Mouse (Mus musculus): ENCODE measurements around the gene Gm21987. TPM values are rescaled to one million over a fixed set of nuclear protein-coding genes. Genes with fewer than 3 reads are reported as not detected.

Gene Gm21987
- 0.53 TPM in 1 of 2 replicates, not detected in the other for polyA plus RNA-seq (2015; fragmentation: Nextera tagmentation; extraction: Ambion mirVana)

DNA sequence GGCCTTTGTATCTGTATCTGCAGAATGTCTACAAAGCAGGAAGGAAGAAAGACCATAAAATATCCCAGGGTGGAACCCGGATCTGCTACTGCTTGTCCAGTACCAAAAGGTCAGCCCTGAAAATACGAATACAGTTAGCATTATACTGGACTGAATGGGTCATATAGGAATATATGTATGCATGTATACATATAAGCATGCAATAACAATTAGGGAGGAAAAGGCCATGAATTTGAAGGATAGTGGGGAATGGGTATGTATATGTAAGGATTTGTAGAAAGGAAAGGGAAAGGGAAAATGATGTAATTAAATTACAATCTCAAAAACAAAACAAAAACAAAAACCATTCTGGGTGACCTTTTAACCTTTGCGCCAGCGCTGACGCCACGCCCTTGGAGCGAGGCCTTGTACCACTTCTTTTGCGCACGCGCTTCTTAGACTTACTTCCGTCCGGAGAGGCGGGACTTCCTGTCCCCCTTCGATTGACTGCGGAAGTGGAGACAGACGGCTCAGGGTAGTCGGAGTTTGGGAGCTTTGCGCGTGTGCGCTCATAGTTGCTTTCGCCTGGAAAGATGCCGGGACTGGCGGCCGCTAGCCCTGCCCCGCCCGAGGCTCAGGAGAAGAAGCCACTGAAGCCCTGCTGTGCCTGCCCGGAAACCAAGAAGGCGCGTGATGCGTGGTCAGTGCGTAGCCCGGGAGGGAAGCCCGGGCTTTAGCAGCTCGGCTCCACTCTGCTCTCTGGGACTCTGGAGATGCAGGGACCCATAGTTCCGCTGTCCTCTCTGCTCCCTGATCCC is at the start of gene Gm21987, which contains the start of gene Cox17:
Gene Gm21987, plus strand, starts transcription at position 512 of the 797 bp plus-strand sequence.
Gene Cox17, plus strand, starts transcription at position 463 of the 797 bp plus-strand sequence.
- Histone ChIP-seq H3K27me3 (replicated peaks) (no peaks in the 10 kb centered on the region), H3K36me3 (no peaks in the 10 kb centered on the region), H3K4me2 (replicated peaks) (peak within 1 kb of the TSS; percentile 62), H3K4me1 (replicated peaks) (peaks cover 11% of the 10 kb centered on the region), H3K9ac (peak within 1 kb of the TSS; percentile 91), H3K9me3 (no peaks in the 10 kb centered on the region), H3K27ac (peak within 1 kb of the TSS; percentile 89), H3K4me3 (replicated peaks) (peak within 1 kb of the TSS; percentile 84)
- ATAC-seq, result peak; percentile 96
- WGBS, result 3% methylated on average over 35 of the region's 35 CpGs

DNA sequence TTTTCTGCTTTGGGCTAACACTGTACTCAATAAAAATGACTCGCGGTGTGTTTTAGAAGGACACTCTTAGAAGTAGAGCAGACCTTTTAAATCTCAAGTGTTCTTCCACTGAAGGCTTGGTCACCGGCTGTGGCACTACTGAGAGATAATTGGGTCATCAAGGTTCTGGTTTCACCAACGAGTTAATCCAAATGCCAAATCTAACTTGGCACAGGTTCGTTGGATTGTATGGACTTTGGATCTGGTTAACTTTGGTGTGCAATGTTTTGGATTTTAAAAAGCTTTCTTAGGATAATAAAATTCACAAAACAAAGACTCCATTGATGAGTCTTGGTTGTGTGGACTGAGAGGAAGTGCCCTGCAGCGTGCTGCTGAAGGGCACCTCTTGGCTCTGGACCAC is 48.4 kb upstream of the Gm21987 start:
- H3K4me3 ChIP-seq (replicated peaks), result no peak overlapping the region
- ATAC-seq, result no peak

GRCm38 (mm10) chr16:38302367-38302766 is 44.5 kb upstream of the Gm21987 start:
- Histone ChIP-seq H3K4me2 (replicated peaks) (no peak overlapping the region), H3K9me3 (no peaks in the 10 kb centered on the region), H3K27me3 (replicated peaks) (no peaks in the 10 kb centered on the region), H3K9ac (no peak overlapping the region), H3K4me1 (replicated peaks) (0 out of 2 replicates have a peak, but pooled peaks cover 3% of the 10 kb centered on the region), H3K27ac (no peak overlapping the region), H3K4me3 (replicated peaks) (no peak overlapping the region), H3K36me3 (no peaks in the 10 kb centered on the region)
- WGBS, result 87% methylated on average over 13 of the region's 13 CpGs
- no peak for ATAC-seq

More for the DNA sequence above, 48.4 kb upstream of the Gm21987 start:
- H3K27me3 ChIP-seq (replicated peaks), result no peaks in the 10 kb centered on the region
- H3K9me3 ChIP-seq, result no peaks in the 10 kb centered on the region
- no peak overlapping the region for H3K27ac ChIP-seq
- H3K36me3 ChIP-seq, result no peaks in the 10 kb centered on the region
- H3K4me2 ChIP-seq (replicated peaks), result no peak overlapping the region
- WGBS, result 70% methylated on average over 6 of the region's 6 CpGs
- H3K9ac ChIP-seq, result no peak overlapping the region
- 0 out of 2 replicates have a peak, but pooled peaks cover 4% of the 10 kb centered on the region for H3K4me1 ChIP-seq (replicated peaks)

GRCm38 (mm10) chr16:38304460-38305194 is 42.2 kb upstream of the Gm21987 start:
- ATAC-seq, result no peak
- Histone ChIP-seq H3K36me3 (no peaks in the 10 kb centered on the region), H3K9ac (no peak overlapping the region), H3K27me3 (replicated peaks) (no peaks in the 10 kb centered on the region), H3K4me1 (replicated peaks) (0 out of 2 replicates have a peak, but pooled peaks cover 3% of the 10 kb centered on the region), H3K4me2 (replicated peaks) (no peak overlapping the region), H3K4me3 (replicated peaks) (no peak overlapping the region), H3K27ac (no peak overlapping the region), H3K9me3 (no peaks in the 10 kb centered on the region)
- 64% methylated on average over 17 of the region's 17 CpGs for WGBS

GRCm38 (mm10) chr16:38306571-38307220 is 40.1 kb upstream of the Gm21987 start:
- Histone ChIP-seq H3K36me3 (no peaks in the 10 kb centered on the region), H3K4me2 (replicated peaks) (no peak overlapping the region), H3K27ac (no peak overlapping the region), H3K9ac (no peak overlapping the region), H3K27me3 (replicated peaks) (no peaks in the 10 kb centered on the region), H3K4me3 (replicated peaks) (no peak overlapping the region), H3K4me1 (replicated peaks) (0 out of 2 replicates have a peak, but pooled peaks cover 3% of the 10 kb centered on the region), H3K9me3 (no peaks in the 10 kb centered on the region)
- 46% methylated on average over 18 of the region's 18 CpGs for WGBS
- ATAC-seq, result no peak

GRCm38 (mm10) chr16:38307221-38307605 is 39.6 kb upstream of the Gm21987 start:
- Histone ChIP-seq H3K4me1 (replicated peaks) (0 out of 2 replicates have a peak, but pooled peaks cover 3% of the 10 kb centered on the region), H3K27ac (no peak overlapping the region), H3K9me3 (no peaks in the 10 kb centered on the region), H3K9ac (no peak overlapping the region), H3K4me2 (replicated peaks) (no peak overlapping the region), H3K36me3 (no peaks in the 10 kb centered on the region), H3K4me3 (replicated peaks) (no peak overlapping the region), H3K27me3 (replicated peaks) (no peaks in the 10 kb centered on the region)
- no peak for ATAC-seq
- 45% methylated on average over 5 of the region's 5 CpGs for WGBS

DNA sequence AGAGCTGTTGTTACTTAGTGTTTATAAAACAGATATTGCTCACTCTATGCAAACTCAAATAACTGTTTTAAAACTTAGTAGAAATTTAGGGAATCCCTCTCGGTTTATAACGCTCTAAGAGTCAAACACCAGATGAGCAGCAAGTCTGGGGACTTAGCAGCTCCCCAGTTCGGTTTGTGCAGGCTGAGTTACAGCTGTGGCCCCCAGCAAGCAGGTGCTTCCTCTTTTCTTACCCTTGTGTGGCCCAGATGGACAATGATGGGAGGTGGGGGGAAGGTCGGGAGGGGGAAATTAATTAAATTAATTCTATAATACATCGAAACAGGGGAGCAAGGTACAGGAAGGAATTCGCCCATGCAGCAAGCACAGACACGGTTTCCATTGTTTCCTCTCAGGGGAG is 39.2 kb upstream of the Gm21987 start:
- 63% methylated on average over 7 of the region's 7 CpGs for WGBS
- no peaks in the 10 kb centered on the region for H3K27me3 ChIP-seq (replicated peaks)
- ATAC-seq, result no peak

GRCm38 (mm10) chr16:38308195-38308594 is 38.6 kb upstream of the Gm21987 start:
- Histone ChIP-seq H3K27ac (no peak overlapping the region), H3K27me3 (replicated peaks) (no peaks in the 10 kb centered on the region), H3K36me3 (no peaks in the 10 kb centered on the region), H3K9me3 (no peaks in the 10 kb centered on the region), H3K4me3 (replicated peaks) (no peak overlapping the region), H3K4me1 (replicated peaks) (0 out of 2 replicates have a peak, but pooled peaks cover 3% of the 10 kb centered on the region), H3K9ac (no peak overlapping the region), H3K4me2 (replicated peaks) (no peak overlapping the region)
- ATAC-seq, result no peak
- 81% methylated on average over 11 of the region's 11 CpGs for WGBS

More for the DNA sequence above, 39.2 kb upstream of the Gm21987 start:
- H3K36me3 ChIP-seq, result no peaks in the 10 kb centered on the region
- no peak overlapping the region for H3K4me3 ChIP-seq (replicated peaks)
- H3K9ac ChIP-seq, result no peak overlapping the region
- H3K9me3 ChIP-seq, result no peaks in the 10 kb centered on the region
- H3K4me2 ChIP-seq (replicated peaks), result no peak overlapping the region
- no peak overlapping the region for H3K27ac ChIP-seq
- 0 out of 2 replicates have a peak, but pooled peaks cover 3% of the 10 kb centered on the region for H3K4me1 ChIP-seq (replicated peaks)

- Histone ChIP-seq H3K9me3 (no peaks in the 10 kb centered on the region), H3K36me3 (no peaks in the 10 kb centered on the region), H3K9ac (no peak overlapping the region), H3K4me1 (replicated peaks) (no peaks in the 10 kb centered on the region), H3K4me2 (replicated peaks) (no peak overlapping the region), H3K27ac (no peak overlapping the region), H3K27me3 (replicated peaks) (no peaks in the 10 kb centered on the region), H3K4me3 (replicated peaks) (no peak overlapping the region)
- WGBS, result 77% methylated on average over 9 of the region's 9 CpGs
- no peak for ATAC-seq
Observed at GRCm38 (mm10) chr16:38318492-38318891, 28.3 kb upstream of the Gm21987 start.

- H3K36me3 ChIP-seq, result no peaks in the 10 kb centered on the region
- no peak for ATAC-seq
- 88% methylated on average over 4 of the region's 4 CpGs for WGBS
Observed at GRCm38 (mm10) chr16:38319087-38319486, 27.8 kb upstream of the Gm21987 start.

GRCm38 (mm10) chr16:38321452-38321935 is 25.3 kb upstream of the Gm21987 start:
- Histone ChIP-seq H3K9ac (no peak overlapping the region), H3K9me3 (no peaks in the 10 kb centered on the region), H3K27ac (no peak overlapping the region), H3K27me3 (replicated peaks) (no peaks in the 10 kb centered on the region), H3K4me3 (replicated peaks) (no peak overlapping the region), H3K4me1 (replicated peaks) (no peaks in the 10 kb centered on the region), H3K36me3 (no peaks in the 10 kb centered on the region), H3K4me2 (replicated peaks) (peak overlapping the region; percentile 41; the same call in 1 of the 2 replicates)
- ATAC-seq, result peak; percentile 28; the same call in 1 of the 2 replicates
- 32% methylated on average over 17 of the region's 17 CpGs for WGBS

More at GRCm38 (mm10) chr16:38319087-38319486, 27.8 kb upstream of the Gm21987 start:
- Histone ChIP-seq H3K4me1 (replicated peaks) (no peaks in the 10 kb centered on the region), H3K4me3 (replicated peaks) (no peak overlapping the region), H3K27me3 (replicated peaks) (no peaks in the 10 kb centered on the region), H3K9ac (no peak overlapping the region), H3K9me3 (no peaks in the 10 kb centered on the region), H3K27ac (no peak overlapping the region), H3K4me2 (replicated peaks) (no peak overlapping the region)

DNA sequence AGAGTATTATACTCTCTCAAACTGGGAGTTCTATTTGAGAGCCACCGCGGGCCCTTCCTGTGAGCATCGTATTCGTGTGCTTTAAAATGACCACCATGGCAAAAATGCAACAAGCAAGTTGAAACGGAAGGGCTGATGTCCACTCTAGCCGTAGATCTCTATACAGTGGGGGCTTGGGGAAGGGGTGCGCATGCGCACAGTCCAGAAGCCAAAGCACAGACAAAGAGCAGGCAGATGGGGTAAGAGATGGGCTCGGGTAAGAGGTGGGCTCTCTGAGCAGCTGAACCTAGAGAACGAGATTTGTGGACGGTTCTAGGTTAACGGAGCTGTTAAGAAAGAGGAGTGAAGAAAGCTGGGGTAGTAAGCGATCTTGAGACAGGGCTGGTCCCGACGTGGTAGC is 22.5 kb upstream of the Gm21987 start:
- H3K9me3 ChIP-seq, result no peaks in the 10 kb centered on the region
- no peak for ATAC-seq
- no peak overlapping the region for H3K4me2 ChIP-seq (replicated peaks)
- no peaks in the 10 kb centered on the region for H3K27me3 ChIP-seq (replicated peaks)
- H3K9ac ChIP-seq, result no peak overlapping the region
- H3K36me3 ChIP-seq, result no peaks in the 10 kb centered on the region
- no peaks in the 10 kb centered on the region for H3K4me1 ChIP-seq (replicated peaks)
- no peak overlapping the region for H3K4me3 ChIP-seq (replicated peaks)
- 88% methylated on average over 15 of the region's 15 CpGs for WGBS
- H3K27ac ChIP-seq, result no peak overlapping the region

Data from intestine, embryonic 15.5 days (tissue).